Mouse (Mus musculus): ENCODE data around the gene Arl13b. TPM values are rescaled to one million over a fixed set of nuclear protein-coding genes. Genes with fewer than 3 reads are reported as not detected.

Gene Arl13b
- polyA plus RNA-seq, 1 experiment from 2014 or later, result 17.9 TPM

DNA sequence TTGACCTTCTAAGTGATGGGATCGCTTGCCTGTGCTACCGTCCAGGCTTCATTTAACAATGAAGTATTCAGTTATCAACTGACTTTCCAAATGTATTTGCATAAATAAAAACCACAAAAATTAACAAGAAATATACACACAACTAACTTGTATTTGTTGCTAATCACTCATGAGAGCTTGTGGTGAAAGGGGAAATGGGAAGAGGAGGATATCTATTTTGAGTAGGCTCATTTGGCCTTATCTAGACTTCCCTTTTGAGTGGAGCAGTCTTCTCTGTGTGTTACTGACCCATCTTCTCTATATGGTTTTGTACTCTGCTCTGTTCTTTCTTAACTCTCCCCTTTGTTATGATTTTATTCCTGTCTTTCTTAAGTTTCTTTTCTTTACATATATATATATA is 9.4 kb upstream of the Arl13b start:
- Histone ChIP-seq H3K9ac (no peak overlapping the region), H3K36me3 (replicated peaks; ENCODE audit: control insufficient read depth, insufficient read depth) (no peaks in the 10 kb centered on the region), H3K4me2 (replicated peaks) (no peak overlapping the region), H3K4me1 (replicated peaks; ENCODE audit: control insufficient read depth, insufficient read depth, low read length) (no peaks in the 10 kb centered on the region), H3K27me3 (ENCODE audit: control insufficient read depth, insufficient read depth, low read length) (no peaks in the 10 kb centered on the region), H3K27ac (no peak overlapping the region), H3K4me3 (replicated peaks; ENCODE audit: low read length) (no peak overlapping the region), H3K9me3 (ENCODE audit: control insufficient read depth, low read length) (no peaks in the 10 kb centered on the region)
- DNase-seq (ENCODE audit: low spot score), result no peak
- ATAC-seq (ENCODE audit: low FRiP score), result no peak
- WGBS, result 95% methylated on average over 2 of the region's 2 CpGs

DNA sequence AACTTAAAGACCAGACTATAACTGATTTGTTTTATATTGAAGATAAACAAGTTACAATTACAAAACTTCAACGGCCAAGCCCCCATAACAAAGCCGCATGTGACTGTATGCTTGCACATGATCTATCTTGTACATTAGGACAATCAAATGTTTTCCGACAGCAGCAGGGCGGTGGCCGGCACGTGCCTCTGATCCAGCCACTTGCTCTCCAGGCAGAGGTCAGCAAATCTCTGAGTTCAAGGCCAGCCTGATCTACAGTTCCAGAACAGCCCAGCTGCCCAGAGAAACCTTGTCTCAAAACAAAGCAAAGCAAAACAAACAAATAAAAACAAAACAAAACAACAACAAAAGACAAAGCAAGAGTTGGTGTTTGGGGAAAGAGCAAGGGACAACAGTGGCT is 8.5 kb upstream of the Arl13b start:
- Histone ChIP-seq H3K9me3 (ENCODE audit: control insufficient read depth, low read length) (no peaks in the 10 kb centered on the region), H3K4me3 (replicated peaks; ENCODE audit: low read length) (no peak overlapping the region), H3K4me1 (replicated peaks; ENCODE audit: control insufficient read depth, insufficient read depth, low read length) (no peaks in the 10 kb centered on the region), H3K36me3 (replicated peaks; ENCODE audit: control insufficient read depth, insufficient read depth) (no peaks in the 10 kb centered on the region), H3K27ac (no peak overlapping the region), H3K4me2 (replicated peaks) (no peak overlapping the region), H3K27me3 (ENCODE audit: control insufficient read depth, insufficient read depth, low read length) (no peaks in the 10 kb centered on the region), H3K9ac (no peak overlapping the region)
- WGBS, result 68% methylated on average over 6 of the region's 6 CpGs
- no peak for ATAC-seq (ENCODE audit: low FRiP score)
- DNase-seq (ENCODE audit: low spot score), result no peak

DNA sequence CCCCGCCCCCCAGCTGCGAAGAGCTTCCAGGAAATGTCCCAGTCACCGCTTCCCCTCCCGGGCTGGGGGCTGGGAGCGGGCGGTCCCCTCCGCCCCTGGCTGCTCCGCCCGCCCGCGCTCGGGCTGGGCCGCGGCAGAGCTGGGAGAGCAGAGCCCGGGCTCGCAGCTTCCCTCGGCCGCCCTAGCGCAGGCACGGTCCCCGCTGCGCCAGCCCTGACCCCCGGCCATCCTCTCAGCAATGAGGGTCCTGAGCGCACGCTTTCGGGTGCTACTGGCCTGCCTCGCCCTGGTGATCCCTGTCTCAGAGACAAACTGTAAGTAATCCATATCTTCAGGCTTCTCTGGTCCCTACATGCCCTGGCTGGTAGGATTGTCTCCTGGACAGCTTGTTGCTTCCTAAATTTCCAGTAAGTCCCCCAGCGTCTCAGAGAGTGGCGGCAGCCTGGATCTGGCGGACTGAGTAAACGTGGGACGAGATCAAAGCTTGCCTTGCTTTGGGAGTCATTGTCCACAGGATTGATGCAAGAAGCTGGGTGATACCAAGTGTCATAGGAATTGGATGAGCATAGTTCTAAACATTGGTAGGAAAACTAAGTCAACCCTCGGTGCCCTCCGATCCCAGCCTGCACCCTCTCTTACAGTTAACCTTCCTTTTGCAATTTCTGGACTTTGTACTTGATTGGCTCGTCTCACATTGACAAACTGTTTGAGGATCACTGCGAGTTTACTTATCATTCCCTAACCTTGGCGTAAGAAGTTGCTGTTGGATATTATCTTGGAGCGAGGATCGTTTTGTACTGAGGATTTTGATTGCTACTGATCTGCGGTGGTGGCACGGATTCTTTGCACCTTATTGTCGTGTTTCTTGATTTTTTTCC is 7.6 kb upstream of the Arl13b start, which contains the start of gene Pros1:
Gene Pros1 (plus strand): TSS at position 117 of the 878 bp plus-strand sequence.
- no peaks in the 10 kb centered on the region for H3K27me3 ChIP-seq (ENCODE audit: control insufficient read depth, insufficient read depth, low read length)
- H3K4me2 ChIP-seq (replicated peaks), result peak within 1 kb of the TSS; percentile 97
- H3K9ac ChIP-seq, result peak within 1 kb of the TSS; percentile 87
- H3K4me1 ChIP-seq (replicated peaks; ENCODE audit: control insufficient read depth, insufficient read depth, low read length), result no peaks in the 10 kb centered on the region
- H3K4me3 ChIP-seq (replicated peaks; ENCODE audit: low read length), result peak within 1 kb of the TSS; percentile 64
- DNase-seq (ENCODE audit: low spot score) (peak; percentile 50), ATAC-seq (ENCODE audit: low FRiP score) (peak; percentile 93)
- H3K9me3 ChIP-seq (ENCODE audit: control insufficient read depth, low read length), result no peaks in the 10 kb centered on the region
- no peak within 1 kb of the TSS; the same call in 1 of the 2 replicates for H3K27ac ChIP-seq
- WGBS, result 5% methylated on average over 35 of the region's 42 CpGs
- no peaks in the 10 kb centered on the region for H3K36me3 ChIP-seq (replicated peaks; ENCODE audit: control insufficient read depth, insufficient read depth)

DNA sequence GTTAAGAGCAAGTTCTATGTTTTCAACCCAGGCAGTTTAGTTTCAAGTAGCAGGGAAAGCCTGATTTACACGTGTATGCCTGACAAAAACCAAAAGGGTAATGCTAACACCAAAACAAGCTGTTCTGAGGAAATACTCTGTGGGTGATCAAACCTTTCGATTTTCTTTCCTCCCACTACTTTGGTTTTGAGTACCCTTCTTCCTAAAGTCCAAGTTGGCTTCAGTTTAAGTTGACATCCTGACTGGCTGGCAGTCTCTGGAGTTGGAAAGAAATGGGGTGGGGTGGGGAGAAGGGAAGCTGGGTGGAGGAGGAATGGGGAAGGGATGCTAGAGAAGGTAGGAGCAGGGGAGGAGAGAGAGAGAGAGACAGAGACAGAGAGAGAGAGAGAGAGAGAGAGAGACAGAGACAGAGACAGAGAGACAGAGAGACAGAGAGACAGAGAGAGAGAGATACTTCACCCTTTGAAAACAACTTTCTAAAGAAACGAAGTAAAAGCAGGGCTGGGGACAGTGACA is 6.8 kb upstream of the Arl13b start:
- no peak overlapping the region for H3K27ac ChIP-seq
- H3K27me3 ChIP-seq (ENCODE audit: control insufficient read depth, insufficient read depth, low read length), result no peaks in the 10 kb centered on the region
- H3K9ac ChIP-seq, result peak overlapping the region; percentile 87
- H3K36me3 ChIP-seq (replicated peaks; ENCODE audit: control insufficient read depth, insufficient read depth), result no peaks in the 10 kb centered on the region
- WGBS, result 19% methylated on average over 3 of the region's 3 CpGs
- ATAC-seq (ENCODE audit: low FRiP score) (peak; percentile 29; the same call in 1 of the 2 replicates), DNase-seq (ENCODE audit: low spot score) (no peak)
- H3K4me1 ChIP-seq (replicated peaks; ENCODE audit: control insufficient read depth, insufficient read depth, low read length), result no peaks in the 10 kb centered on the region
- H3K4me3 ChIP-seq (replicated peaks; ENCODE audit: low read length), result peak overlapping the region; percentile 64
- H3K9me3 ChIP-seq (ENCODE audit: control insufficient read depth, low read length), result no peaks in the 10 kb centered on the region
- peak overlapping the region; percentile 97 for H3K4me2 ChIP-seq (replicated peaks)

DNA sequence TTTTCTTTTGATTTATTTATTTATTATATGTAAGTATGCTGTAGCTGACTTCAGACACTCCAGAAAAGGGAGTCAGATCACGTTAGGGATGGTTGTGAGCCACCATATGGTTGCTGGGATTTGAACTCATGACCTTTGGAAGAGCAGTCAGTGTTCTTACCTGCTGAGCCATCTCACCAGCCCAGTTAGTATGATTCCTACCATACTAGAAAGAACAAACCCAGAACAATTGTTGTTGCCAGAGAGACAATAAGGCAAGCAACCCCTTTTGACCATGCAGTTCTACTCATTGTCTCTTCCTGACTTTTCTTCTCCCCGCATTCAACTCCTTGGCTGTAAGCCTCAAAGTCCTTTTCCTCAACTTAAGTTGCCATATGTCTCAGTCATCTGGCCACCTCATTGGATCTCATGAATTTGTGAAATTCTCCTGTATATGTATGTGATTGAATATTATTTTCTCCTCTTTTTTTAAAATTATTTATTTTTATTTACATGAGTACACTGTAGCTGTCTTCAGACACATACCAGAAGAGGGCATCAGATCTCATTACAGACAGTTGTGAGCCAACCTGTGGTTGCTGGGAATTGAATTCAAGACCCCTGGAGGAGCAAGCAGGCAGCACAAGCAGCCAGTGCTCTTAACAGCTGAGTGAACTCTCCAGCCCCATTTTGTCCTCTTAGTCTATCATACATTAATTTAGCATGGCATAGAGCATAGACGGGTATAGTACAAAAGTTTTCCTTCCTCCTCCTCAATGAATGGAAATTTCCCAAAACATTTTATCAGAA is 5.8 kb upstream of the Arl13b start:
- Histone ChIP-seq H3K27ac (no peak overlapping the region), H3K4me3 (replicated peaks; ENCODE audit: low read length) (no peak overlapping the region), H3K9ac (no peak overlapping the region), H3K4me2 (replicated peaks) (no peak overlapping the region), H3K36me3 (replicated peaks; ENCODE audit: control insufficient read depth, insufficient read depth) (no peaks in the 10 kb centered on the region), H3K27me3 (ENCODE audit: control insufficient read depth, insufficient read depth, low read length) (no peaks in the 10 kb centered on the region), H3K9me3 (ENCODE audit: control insufficient read depth, low read length) (no peaks in the 10 kb centered on the region), H3K4me1 (replicated peaks; ENCODE audit: control insufficient read depth, insufficient read depth, low read length) (no peaks in the 10 kb centered on the region)
- ATAC-seq (ENCODE audit: low FRiP score) (no peak), DNase-seq (ENCODE audit: low spot score) (no peak)
- whole genome bisulfite sequencing, result 75% methylated on average over 3 of the region's 3 CpGs

DNA sequence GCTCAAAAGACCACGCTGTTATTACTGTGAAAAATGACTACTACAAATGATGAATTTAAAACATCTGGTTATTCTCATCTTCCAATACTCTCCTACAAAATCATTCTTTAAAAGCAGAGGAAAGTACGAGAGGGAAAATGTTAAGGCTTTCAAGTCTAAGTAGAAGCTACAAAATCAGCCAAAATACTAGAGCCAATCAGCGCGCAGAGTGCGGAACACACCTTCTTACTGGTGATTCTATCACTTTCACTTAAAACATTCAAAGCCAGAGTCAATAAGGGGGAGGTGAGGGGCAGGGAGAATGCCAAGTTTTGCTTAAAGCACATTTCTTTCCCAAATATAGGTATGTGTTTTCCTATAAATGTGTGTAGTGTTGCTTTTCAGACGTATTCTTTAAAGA is 1.5 kb downstream of the Arl13b start:
- no peak for DNase-seq (ENCODE audit: low spot score)
- peaks cover 25% of the 10 kb centered on the region for H3K4me1 ChIP-seq (replicated peaks; ENCODE audit: control insufficient read depth, insufficient read depth, low read length)
- no peak overlapping the region for H3K27ac ChIP-seq
- H3K9me3 ChIP-seq (ENCODE audit: control insufficient read depth, low read length), result no peaks in the 10 kb centered on the region
- H3K36me3 ChIP-seq (replicated peaks; ENCODE audit: control insufficient read depth, insufficient read depth), result no peaks in the 10 kb centered on the region
- peak overlapping the region; percentile 96 for H3K4me3 ChIP-seq (replicated peaks; ENCODE audit: low read length)
- WGBS, result 88% methylated on average over 6 of the region's 6 CpGs
- no peaks in the 10 kb centered on the region for H3K27me3 ChIP-seq (ENCODE audit: control insufficient read depth, insufficient read depth, low read length)
- peak overlapping the region; percentile 88; the same call in 1 of the 2 replicates for H3K9ac ChIP-seq
- no peak for ATAC-seq (ENCODE audit: low FRiP score)
- H3K4me2 ChIP-seq (replicated peaks), result peak overlapping the region; percentile 90

DNA sequence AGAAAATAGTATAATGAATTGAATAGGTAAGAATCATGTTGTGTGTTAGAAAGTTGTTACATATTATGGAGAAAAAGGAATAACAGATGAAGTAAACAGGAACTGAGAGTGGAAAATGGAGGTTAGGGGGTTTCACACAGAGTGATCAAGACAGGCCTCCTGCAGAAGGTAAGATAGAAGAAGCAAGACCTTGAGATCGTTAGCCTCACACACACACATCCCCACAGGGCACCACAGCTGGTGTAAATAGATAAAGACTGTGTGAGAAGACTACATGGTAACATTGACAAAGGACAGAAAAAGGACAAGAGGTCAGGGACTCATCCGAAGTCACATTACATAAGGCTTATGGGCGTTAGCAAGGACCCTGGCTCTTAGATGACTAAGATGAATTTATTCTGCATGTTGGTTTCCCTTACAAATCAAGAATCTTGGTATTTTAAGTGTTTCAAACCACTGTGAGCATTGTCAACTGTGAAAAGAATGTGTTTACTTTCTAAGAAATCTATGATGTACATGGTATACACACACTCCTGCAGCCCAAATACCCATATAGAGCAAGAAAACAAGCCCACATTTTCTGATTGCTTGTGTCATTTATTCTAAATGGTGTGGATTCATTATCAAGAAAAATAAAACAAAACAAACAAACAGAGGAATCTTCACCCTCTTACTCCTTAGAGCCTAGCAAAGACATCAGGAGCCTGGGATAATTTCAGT is 12.7 kb downstream of the Arl13b start:
- no peaks in the 10 kb centered on the region for H3K9me3 ChIP-seq (ENCODE audit: control insufficient read depth, low read length)
- no peak overlapping the region for H3K27ac ChIP-seq
- no peaks in the 10 kb centered on the region for H3K27me3 ChIP-seq (ENCODE audit: control insufficient read depth, insufficient read depth, low read length)
- WGBS, result 58% methylated on average over 3 of the region's 3 CpGs
- DNase-seq (ENCODE audit: low spot score) (no peak), ATAC-seq (ENCODE audit: low FRiP score) (no peak)
- no peaks in the 10 kb centered on the region for H3K4me1 ChIP-seq (replicated peaks; ENCODE audit: control insufficient read depth, insufficient read depth, low read length)
- no peak overlapping the region for H3K4me3 ChIP-seq (replicated peaks; ENCODE audit: low read length)
- H3K36me3 ChIP-seq (replicated peaks; ENCODE audit: control insufficient read depth, insufficient read depth), result no peaks in the 10 kb centered on the region
- H3K9ac ChIP-seq, result no peak overlapping the region
- no peak overlapping the region for H3K4me2 ChIP-seq (replicated peaks)

DNA sequence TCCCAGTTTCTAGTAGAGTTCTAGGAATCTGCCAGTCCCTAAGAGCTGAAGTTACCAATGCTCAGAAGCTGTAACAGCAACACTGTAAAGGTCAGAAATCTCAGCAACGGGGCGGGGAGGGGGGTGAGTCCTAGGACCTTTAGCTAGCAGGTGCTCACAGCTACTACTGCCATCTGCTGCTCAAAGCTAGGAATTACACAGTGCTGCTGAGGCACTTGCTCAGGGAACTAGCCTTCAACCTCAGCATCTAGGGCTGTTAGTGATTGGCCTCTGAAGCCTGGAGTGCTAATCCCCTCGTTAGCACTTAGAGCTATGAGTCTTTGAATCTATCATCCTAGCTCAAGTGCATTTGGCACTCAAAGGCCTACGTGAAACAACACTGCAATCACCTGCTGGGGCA is 14.4 kb downstream of the Arl13b start:
- Histone ChIP-seq H3K36me3 (replicated peaks; ENCODE audit: control insufficient read depth, insufficient read depth) (no peaks in the 10 kb centered on the region), H3K9me3 (ENCODE audit: control insufficient read depth, low read length) (no peaks in the 10 kb centered on the region), H3K4me3 (replicated peaks; ENCODE audit: low read length) (no peak overlapping the region), H3K27me3 (ENCODE audit: control insufficient read depth, insufficient read depth, low read length) (no peaks in the 10 kb centered on the region), H3K4me2 (replicated peaks) (no peak overlapping the region), H3K9ac (no peak overlapping the region), H3K27ac (no peak overlapping the region), H3K4me1 (replicated peaks; ENCODE audit: control insufficient read depth, insufficient read depth, low read length) (no peaks in the 10 kb centered on the region)
- DNase-seq (ENCODE audit: low spot score) (peak; percentile 48), ATAC-seq (ENCODE audit: low FRiP score) (peak; percentile 37; the same call in 1 of the 2 replicates)
- 19% methylated on average over 4 of the region's 4 CpGs for WGBS
